Mouse (Mus musculus): ENCODE data around the gene Gm20716.

Gm20716 gene

GRCm38 (mm10) chr2:168229116-168230025, 793 bp downstream of the Gm20716 start:
- no peak for DNase-seq (ENCODE audit: low read depth)

GRCm38 (mm10) chr2:168223326-168223725, 6.8 kb downstream of the Gm20716 start:
- DNase-seq (ENCODE audit: low read depth), result no peak

DNA sequence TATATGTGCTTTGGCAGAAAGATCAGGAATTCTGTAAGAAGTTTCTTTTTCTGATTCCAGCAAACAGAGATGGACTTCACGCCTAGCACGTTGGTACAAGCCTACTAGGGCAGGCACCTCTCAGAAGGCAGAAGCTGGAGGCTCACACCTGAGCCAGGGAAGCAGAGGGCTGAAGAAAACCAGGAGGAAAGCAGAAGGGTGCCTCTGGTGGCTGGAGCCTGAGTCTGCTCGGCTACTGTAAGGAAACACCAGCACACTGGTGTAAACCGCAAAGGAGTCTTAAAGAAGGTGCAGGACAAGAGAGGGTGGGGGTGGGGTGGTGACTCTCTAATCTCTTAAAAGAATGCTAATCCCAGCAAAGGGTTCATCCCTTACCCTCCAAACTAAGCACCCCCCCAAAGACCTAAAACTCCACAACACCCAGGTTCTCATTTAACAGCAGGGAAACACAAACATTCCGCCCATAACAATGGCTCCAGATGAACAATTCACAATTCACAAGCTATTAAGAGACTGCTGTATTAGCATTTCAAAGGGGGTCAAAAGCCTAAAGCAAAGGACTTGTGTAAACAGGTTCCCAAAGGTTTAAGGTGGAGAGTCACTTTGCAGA, 16.3 kb downstream of the Gm20716 start:
- no peak for DNase-seq (ENCODE audit: low read depth)

GRCm38 (mm10) chr2:168207883-168208282, 22.3 kb downstream of the Gm20716 start:
- no peak for DNase-seq (ENCODE audit: low read depth)

DNA sequence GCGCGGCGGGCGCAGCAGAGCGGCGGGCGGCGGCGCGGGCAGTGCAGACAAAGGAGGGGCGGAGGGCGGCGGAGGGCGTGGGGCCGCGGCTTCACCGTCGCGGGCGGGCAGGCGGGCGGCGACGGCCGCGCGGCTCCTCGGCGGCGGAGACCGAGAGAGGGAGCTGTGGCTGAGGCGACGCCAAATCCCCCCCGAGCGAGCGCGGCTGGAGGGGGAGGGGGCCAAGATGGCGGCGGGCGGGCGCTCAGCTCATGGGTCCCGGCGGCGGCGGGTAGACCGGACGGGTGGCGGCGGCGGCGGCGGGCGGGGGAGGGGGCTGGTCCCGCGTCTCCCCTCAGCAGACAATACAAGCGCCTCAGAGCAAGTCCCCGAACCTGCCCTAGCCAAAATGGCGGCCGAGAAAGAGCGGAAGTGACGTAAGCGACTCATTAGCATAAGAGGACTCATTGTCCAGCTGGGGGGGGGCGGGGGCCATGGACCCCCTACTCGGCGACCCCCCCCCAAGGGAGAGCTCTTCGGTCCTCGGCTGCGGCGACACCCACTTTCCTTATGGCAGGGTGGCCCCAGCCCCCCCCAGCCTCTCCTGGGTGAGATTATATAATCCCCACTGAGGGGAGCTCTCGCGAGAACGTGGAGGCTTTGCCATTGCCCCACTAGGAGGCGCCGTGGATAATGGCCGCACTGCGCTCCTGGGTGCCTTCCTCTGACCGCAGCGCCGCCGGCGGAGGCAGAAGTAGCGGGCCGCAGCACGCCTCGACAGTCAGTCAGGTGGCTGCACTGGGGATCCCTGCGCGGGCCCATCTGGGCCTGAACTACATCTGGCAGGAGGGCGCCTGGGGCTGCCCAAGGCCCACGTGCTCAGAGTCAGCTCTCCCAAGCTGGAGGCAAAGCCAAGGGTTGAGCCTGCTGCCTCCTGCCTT, 23.2 kb downstream of the Gm20716 start, which contains the start of gene Adnp:
TSS of gene Adnp (minus strand) at position 388 of the 920 bp plus-strand sequence.
- peak; percentile 92 for DNase-seq (ENCODE audit: low read depth)

- DNase-seq (ENCODE audit: low read depth), result no peak
Measured at GRCm38 (mm10) chr2:168205681-168206631, 24.2 kb downstream of the Gm20716 start.

- DNase-seq (ENCODE audit: low read depth), result peak; percentile 94
Measured at GRCm38 (mm10) chr2:168205265-168205664, 24.9 kb downstream of the Gm20716 start.

- DNase-seq (ENCODE audit: low read depth), result no peak
Measured at GRCm38 (mm10) chr2:168204476-168204999, 25.6 kb downstream of the Gm20716 start.

- DNase-seq (ENCODE audit: low read depth), result no peak
Measured at GRCm38 (mm10) chr2:168200014-168200691, 30.0 kb downstream of the Gm20716 start.

DNA sequence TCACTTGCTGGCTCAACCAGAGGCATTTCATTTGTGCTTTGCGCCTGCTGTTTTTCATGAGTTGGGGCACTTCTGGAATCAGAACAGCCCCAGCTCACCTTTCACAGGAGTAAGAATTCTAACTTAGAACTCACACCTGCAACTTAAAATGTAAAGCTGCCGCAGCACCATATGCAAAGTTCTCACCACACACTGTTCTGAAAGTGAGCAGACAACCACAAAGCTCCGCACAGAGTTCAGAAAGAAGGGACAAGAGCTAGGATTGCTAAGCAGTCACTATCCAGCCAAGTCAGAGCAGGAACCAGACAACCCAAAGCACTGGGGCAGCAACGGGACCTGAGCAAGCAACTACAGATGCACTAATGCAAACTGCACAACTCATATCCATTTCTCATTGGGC, 30.7 kb downstream of the Gm20716 start:
- DNase-seq (ENCODE audit: low read depth), result no peak

DNA sequence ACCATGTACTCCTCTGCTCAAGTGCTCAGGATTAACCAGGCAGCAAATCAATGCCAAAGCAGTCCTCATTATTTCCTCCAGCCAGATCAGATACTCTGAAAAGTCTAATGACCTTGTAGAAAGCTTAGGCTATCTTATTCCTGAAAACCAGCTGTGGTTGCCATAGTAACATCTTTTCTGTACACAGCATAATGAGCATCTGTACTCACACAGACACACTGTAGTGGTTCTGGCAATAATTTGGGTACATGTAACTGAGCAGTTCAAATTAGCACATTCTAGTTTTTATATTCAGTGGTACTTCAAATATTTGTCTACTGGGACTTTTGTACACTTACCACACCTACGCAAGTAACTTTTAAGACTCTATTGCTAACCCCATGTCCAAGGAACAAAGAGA, 31.7 kb downstream of the Gm20716 start:
- no peak for DNase-seq (ENCODE audit: low read depth)

DNA sequence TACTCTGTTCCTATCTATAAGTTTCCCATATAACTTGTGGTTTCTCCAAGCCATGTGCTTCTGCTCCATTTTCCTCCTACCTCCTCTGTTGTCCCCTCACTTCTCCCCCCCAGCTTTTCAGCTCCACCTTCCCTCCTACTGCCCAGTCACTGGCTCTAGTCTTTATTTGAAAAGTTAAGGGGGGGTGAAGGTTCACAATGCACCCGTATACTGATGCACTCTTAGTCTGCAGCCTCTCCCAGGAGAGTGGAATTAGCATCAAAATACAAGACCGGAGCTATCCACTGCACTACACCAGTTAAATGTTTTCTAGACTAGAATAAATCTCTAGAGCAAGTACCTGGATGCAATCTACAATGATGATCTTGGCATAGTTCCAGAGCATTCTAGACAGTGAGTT, 34.4 kb downstream of the Gm20716 start:
- no peak for DNase-seq (ENCODE audit: low read depth)

DNA sequence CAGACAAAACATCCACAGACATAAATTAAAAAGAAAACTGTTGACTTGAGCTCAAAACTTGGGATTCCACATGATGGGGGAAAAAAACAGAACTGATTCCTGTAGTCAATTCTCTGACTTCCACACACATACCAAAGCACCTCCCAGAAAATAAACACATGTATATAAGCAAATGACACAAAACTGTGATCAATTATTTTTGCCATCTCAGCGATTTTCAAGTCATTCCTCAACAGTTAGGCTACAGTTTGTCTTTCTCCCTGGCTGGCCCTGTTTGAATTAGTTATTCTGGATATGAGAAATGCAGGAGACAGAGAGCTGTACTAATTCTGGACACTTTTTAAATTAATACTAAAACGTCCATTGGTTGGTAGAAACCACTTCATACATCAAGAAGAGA, 36.5 kb downstream of the Gm20716 start:
- DNase-seq (ENCODE audit: low read depth), result no peak

- DNase-seq (ENCODE audit: low read depth), result no peak
Measured at GRCm38 (mm10) chr2:168191856-168192255, 38.3 kb downstream of the Gm20716 start.

DNA sequence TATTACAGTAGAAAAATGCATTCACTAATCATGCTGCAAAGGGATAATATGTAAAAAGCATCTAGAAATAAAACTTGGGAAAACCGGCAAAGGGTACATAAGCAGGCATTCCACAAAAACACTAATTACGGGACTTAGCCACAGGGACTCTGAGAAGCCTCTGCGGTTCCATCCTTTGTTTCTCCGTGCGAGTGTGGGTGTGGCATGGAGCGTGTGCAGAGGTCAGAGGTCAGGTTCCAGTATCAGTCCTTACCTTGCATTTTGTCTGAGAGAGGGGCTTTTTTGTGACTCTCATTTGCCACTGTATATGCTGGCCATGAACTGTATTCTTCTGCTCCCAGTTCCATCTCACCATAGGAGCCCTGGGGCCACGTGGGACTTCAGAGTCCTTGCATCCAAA, 54.2 kb downstream of the Gm20716 start:
- DNase-seq (ENCODE audit: low read depth), result no peak

- DNase-seq (ENCODE audit: low read depth), result peak; percentile 62
Measured at GRCm38 (mm10) chr2:168170167-168170685, 59.9 kb downstream of the Gm20716 start.

GRCm38 (mm10) chr2:168169800-168170113, 60.4 kb downstream of the Gm20716 start:
- DNase-seq (ENCODE audit: low read depth), result no peak

DNA sequence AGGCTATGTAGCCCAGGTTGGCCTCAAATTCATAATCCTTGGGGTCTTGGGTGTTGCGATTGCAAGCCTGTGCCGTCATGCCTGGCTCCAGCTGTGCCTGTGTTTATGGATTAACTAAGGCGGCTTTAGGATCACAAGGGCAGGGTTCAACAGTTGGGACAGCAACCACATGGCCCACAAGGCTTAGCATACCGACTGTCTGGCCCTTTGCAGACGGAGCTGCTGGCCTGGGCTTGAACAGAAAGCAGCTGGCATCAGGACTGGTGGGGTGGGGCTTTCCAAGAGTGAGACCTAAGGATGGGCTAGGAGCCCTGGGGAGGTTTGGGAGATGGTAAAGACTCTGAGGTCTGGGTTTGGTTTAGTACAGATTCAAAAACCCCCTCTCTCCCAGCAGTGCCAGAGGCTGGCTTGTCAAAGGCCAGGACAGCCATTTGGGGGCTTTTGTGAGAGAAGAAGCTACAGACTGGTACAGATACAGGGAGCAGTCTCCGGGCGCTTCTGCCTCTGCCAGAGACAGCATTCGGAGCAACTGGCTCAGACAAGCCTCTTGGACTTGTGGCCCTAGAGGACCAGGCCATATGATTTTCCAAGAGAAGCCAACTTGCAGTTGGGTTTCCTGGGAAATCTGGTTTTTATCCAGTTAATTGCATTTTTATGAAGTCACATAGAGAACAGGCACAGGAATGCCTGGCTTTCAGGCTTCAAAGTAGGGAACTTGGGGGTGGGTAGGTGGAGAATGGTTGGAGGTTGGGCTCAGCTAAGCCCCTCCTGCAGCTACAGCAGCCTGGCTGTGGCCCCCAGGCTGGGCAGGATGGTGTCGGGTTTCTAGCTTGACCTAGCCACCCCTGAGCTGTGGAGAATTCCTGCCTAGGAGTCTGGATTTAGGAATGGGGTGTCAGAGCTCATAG, 61.0 kb downstream of the Gm20716 start:
- DNase-seq (ENCODE audit: low read depth), result no peak

- DNase-seq (ENCODE audit: low read depth), result no peak
Measured at GRCm38 (mm10) chr2:168167781-168168180, 62.4 kb downstream of the Gm20716 start.

Measured in c-Kit-positive CD71-negative TER-119-negative erythroid progenitor cells, embryonic 14.5 days (primary cell).